Mouse (Mus musculus) thymus, adult 2 months (tissue): Measurements from ENCODE around the gene Cep152.

Experiments
- CTCF ChIP-seq: fragments of 200-500 bp; IDR thresholded peaks from 2 replicates; pipeline ENCODE4 v1.5.1; 2012; ENCODE audit warnings: mild to moderate bottlenecking, control low read depth, low read length, moderate library complexity, borderline replicate concordance; ENCODE audit not compliant: control insufficient read depth, poor library complexity, insufficient read depth; ENCODE audit errors: extremely low read depth
- POLR2A ChIP-seq: fragments of 200-500 bp; IDR thresholded peaks from 2 replicates; pipeline ENCODE4 v1.6.1; 2012; ENCODE audit warnings: mild to moderate bottlenecking, low read length, control low read depth, moderate library complexity; ENCODE audit not compliant: control insufficient read depth, poor library complexity, insufficient read depth; ENCODE audit errors: extremely low read depth

GRCm38 (mm10) chr2:125665909-125666308, 41.0 kb upstream of the Cep152 start:
- TF ChIP-seq CTCF (no peak), POLR2A (no peak)
